Mouse (Mus musculus) heart, adult 2 months (tissue): ENCODE data around the gene 2700049A03Rik.

Source experiments
- CTCF ChIP-seq: fragments of 200-600 bp; IDR thresholded peaks from 2 replicates; pipeline ENCODE4 v1.8.1; 2022; ENCODE audit warnings: antibody characterized with exemption, mild to moderate bottlenecking, moderate library complexity
- EP300 ChIP-seq: fragments of 200-500 bp; IDR thresholded peaks from 2 replicates; pipeline ENCODE4 v1.6.1; 2011; ENCODE audit warnings: low read depth, low read length, control low read depth; ENCODE audit not compliant: insufficient read depth
- POLR2A ChIP-seq: fragments of 200-500 bp; IDR thresholded peaks from 2 replicates; pipeline ENCODE4 v1.6.1; 2011; ENCODE audit warnings: mild to moderate bottlenecking, low read depth, low read length, control low read depth; ENCODE audit not compliant: insufficient read depth

DNA sequence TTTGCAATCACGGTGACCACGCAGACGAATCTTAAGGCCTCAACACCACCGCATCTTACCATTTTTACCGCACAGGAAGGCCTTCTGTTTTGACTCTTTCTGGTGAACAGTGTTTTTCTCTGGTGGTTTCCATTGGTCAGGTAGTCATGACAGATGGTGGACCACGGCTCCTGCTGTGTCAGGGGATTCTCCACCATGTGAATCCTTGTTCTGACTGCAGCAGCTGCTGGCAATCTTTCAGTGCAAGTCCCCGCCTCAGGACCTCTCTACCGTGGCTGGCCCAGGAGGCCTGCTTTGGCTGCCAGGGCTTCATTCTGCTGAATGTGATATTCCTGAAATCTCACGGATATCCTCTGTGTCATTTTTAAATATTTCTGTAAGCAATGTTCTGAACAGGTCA is 13.4 kb upstream of the 2700049A03Rik start:
- TF ChIP-seq CTCF (no peak), POLR2A (no peak), EP300 (no peak)
